Comparison of ENCODE assay signal across 16 mouse cellular contexts in genomic region chr1:177470091-177470490, GRCm38 (mm10). TPM values are rescaled to one million over a fixed set of nuclear protein-coding genes. Genes with fewer than 3 reads are reported as not detected.
DNase-seq lines count a peak whose midpoint lies in the region; ATAC-seq lines count a peak whose summit lies in the region.
"Had no signal": no experiment of that assay in that cellular context is flagged by ENCODE, and none has a peak within 500 bp of the region (broad histone marks: within the 10 kb centered on the region; RNA-seq: fewer than 3 reads in every experiment).

No protein-coding gene starts in this region.

- no peak overlapping the region for H3K4me2 ChIP-seq in intestine, embryonic 16.5 days (ENCODE audit: low read depth, low read length)
- H3K4me2 ChIP-seq: hindbrain, embryonic 14.5 days; liver, embryonic 13.5 days had no signal

- no peak overlapping the region for H3K4me3 ChIP-seq in intestine, embryonic 16.5 days (ENCODE audit: low read length)
- H3K4me3 ChIP-seq: forebrain, embryonic 10.5 days; liver, embryonic 13.5 days; midbrain, embryonic 10.5 days; myocyte had no signal

- no peaks in the 10 kb centered on the region for H3K9me3 ChIP-seq in intestine, embryonic 16.5 days (ENCODE audit: control insufficient read depth, low read length)
- H3K9me3 ChIP-seq: forebrain, embryonic 10.5 days; liver, embryonic 13.5 days; midbrain, embryonic 10.5 days had no signal

- H3K27ac ChIP-seq in intestine, embryonic 16.5 days (ENCODE audit: low read length): no peak overlapping the region
- H3K27ac ChIP-seq: forebrain, embryonic 10.5 days; hindbrain, embryonic 14.5 days; liver, embryonic 13.5 days; midbrain, embryonic 10.5 days had no signal

- WGBS in intestine, embryonic 16.5 days: 40% methylated on average over 4 of the region's 4 CpGs

- H3K9ac ChIP-seq in intestine, embryonic 16.5 days (ENCODE audit: low read depth, low read length): no peak overlapping the region
- H3K9ac ChIP-seq: hindbrain, embryonic 14.5 days; liver, embryonic 13.5 days had no signal

- H3K36me3 ChIP-seq in intestine, embryonic 16.5 days (ENCODE audit: control insufficient read depth, insufficient read depth, low read length): no peaks in the 10 kb centered on the region
- H3K36me3 ChIP-seq: forebrain, embryonic 10.5 days; liver, embryonic 13.5 days; midbrain, embryonic 10.5 days had no signal

- H3K4me1 ChIP-seq in intestine, embryonic 16.5 days (ENCODE audit: control insufficient read depth, insufficient read depth, low read length): no peaks in the 10 kb centered on the region
- H3K4me1 ChIP-seq: forebrain, embryonic 10.5 days; liver, embryonic 13.5 days had no signal

- H3K27me3 ChIP-seq in intestine, embryonic 16.5 days (replicated peaks; ENCODE audit: control insufficient read depth, insufficient read depth, low read length): no peaks in the 10 kb centered on the region
- H3K27me3 ChIP-seq: liver, embryonic 13.5 days had no signal

- no peak for DNase-seq in frontal cortex, postnatal 10 days (ENCODE audit: low spot score in 2 of 2)
- peak; percentile 70 for DNase-seq in 3T3-L1 (ENCODE audit: low read depth, low spot score)
- no peak for DNase-seq in retina, embryonic 14.5 days (ENCODE audit: low spot score)
- DNase-seq in left cerebral cortex, adult 9 months (ENCODE audit: low spot score in 2 of 2): no peak
- no peak for DNase-seq in cerebellum, adult 11-12 months
- DNase-seq: cerebellum, adult 11 months; gastrocnemius, postnatal 10 days; liver, embryonic 13.5 days; thymus, adult 2 months had no signal

- peak; percentile 39 for ATAC-seq in frontal cortex, adult (ENCODE audit: low TSS enrichment)
- peak; percentile 14; the same call in 1 of the 2 replicates for ATAC-seq in granulocyte monocyte progenitor cell, adult 5-6 weeks (replicated peaks; ENCODE audit: poor library complexity, severe bottlenecking)
- ATAC-seq in intestine, embryonic 16.5 days: peak; percentile 68

RNA-seq across cellular contexts. Expression of gene Zbtb18, which starts 27.9 kb away (rescaled TPM):
- 62.5 and 64.3 TPM in 2 replicates for total RNA-seq in granulocyte monocyte progenitor cell, adult 5-6 weeks (2014; fragmentation: Nextera tagmentation)
- total RNA-seq in granulocyte monocyte progenitor cell, adult 5-6 weeks (2017): 58.4 and 82.5 TPM in 2 replicates
- 1.1 and 1.3 TPM in 2 replicates for polyA plus RNA-seq in intestine, embryonic 16.5 days (2015; fragmentation: Nextera tagmentation; extraction: Ambion mirVana)

Comparison
In these comparisons a context has a peak if more than half of its experiments do, and no peak if none do; other contexts are left out.
1. ATAC-seq: peak in every context shown above with its lines; median percentile 68 in intestine, embryonic 16.5 days; 39 in frontal cortex, adult; 14 in granulocyte monocyte progenitor cell, adult 5-6 weeks.